Mouse (Mus musculus): Measurements from ENCODE around the gene Per1.

Per1 gene

DNA sequence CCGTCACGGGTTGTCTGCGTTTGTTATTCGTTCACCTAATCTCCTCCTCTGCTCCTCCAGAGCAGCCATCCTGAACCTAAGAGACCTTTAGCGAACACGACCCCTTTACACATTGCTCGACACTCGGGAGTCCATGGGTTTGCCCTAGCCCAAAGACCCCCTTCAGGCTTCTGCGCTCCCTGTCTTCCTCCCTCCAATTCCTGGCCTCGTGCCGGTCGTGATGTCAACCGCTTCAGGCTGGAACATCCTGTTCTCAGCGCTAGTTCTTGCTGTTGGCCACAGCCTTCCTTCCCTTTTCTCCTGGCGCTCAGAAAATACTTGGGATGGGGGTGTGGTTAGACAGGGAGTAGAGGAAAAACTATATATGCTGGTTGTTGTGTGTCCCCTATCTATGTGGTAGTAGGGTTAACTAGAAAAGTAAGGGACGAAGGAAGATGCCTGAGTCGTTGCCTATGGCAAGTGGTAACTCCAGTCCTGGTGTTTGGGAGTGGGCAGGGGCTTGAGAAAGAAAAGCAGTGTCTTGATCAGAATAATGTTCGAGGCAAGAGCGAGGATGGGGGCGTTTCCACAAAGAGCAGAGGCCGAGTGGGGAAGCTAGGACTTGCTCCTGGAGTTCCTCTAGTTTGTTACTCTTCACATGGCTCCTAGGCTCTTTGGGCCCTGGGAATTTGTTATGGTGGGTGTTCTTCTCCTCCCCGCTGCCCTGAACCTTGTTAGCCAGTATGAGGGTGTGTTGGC is 4.3 kb downstream of the Per1 start:
- no peak for DNase-seq (ENCODE audit: low read depth, low spot score)

DNA sequence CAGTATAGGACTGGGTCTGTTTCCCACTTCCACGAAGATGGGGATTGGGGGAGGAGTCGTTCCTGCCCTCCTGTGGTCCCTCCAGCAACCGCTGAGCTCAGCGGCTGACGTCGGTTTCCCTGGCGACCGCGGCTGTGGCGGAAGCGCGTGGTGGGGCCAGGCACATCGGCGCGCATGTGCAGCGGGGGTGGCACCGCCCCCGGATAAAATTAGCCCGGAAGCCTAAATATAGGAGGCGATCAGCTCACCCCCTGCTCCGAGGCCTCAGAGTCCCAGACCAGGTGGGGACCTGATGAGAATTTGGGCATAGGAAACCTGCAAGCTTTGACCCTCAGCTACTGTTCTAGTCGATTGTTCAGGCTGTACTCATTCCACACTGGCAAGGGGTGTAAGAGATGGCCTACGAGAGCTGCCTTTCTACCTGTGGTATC is 4.9 kb downstream of the Per1 start:
- DNase-seq (ENCODE audit: low read depth, low spot score) = peak; percentile 97

DNA sequence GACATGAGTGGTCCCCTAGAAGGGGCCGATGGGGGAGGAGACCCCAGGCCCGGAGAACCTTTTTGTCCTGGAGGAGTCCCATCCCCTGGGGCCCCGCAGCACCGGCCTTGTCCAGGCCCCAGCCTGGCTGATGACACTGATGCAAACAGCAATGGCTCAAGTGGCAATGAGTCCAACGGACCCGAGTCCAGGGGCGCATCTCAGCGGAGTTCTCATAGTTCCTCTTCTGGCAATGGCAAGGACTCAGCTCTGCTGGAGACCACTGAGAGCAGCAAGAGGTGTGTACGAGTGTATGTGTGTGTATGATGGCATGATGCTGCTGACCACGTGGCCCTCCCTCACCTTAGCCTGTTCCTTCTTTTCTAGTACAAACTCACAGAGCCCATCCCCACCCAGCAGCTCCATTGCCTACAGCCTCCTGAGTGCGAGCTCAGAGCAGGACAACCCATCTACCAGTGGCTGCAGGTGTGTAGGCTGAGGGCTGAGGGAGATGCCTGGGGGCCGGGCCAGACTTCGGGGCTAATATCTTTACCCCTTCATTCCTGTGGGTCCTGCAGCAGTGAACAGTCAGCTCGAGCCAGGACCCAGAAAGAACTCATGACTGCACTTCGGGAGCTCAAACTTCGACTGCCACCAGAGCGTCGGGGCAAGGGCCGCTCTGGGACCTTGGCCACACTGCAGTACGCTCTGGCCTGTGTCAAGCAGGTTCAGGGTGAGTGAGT is 5.8 kb downstream of the Per1 start:
- no peak for DNase-seq (ENCODE audit: low read depth, low spot score)

DNA sequence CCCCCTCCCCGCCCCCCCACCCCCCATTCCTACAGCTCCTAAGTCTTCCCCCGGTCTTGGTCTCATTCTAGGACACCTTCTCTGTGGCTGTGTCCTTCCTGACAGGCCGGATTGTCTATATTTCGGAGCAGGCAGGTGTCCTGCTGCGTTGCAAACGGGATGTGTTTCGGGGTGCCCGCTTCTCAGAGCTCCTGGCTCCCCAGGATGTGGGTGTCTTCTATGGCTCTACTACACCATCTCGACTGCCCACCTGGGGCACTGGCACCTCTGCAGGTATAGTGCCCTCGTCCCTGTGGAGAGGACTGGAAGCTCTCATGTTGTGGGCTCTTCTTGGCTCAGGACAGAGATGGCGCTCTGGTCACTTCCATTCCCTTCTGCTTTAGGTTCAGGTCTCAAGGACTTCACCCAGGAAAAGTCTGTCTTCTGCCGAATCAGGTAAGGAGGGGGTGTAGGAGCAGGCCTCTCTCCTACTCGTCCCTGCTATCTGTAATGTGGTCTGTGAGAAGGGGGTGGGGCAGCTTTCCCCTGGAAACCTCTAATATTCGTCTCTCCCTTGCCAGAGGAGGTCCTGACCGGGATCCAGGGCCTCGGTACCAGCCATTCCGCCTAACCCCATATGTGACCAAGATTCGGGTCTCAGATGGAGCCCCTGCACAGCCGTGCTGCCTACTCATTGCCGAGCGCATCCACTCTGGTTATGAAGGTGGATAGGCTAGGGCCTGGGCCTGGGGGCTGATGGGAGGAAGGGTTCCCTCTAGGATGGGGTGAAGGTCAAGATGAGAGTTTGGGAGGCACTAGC is 6.8 kb downstream of the Per1 start:
- DNase-seq (ENCODE audit: low read depth, low spot score) = peak; percentile 12

DNA sequence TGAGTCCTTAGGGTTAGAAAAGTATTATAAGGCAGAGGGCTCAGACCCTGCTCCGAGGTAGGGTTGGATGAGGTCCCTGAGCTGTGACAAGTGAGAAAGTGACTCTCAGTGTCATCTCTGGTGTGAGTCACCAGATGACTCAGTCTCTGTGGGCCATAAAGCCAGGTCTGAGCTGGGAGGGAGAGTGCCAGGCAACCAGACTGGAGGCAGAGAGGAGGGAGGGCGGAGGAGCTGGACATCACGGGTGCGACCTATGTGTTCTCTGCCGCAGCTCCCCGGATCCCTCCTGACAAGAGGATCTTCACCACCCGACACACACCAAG is 7.3 kb downstream of the Per1 start:
- DNase-seq (ENCODE audit: low read depth, low spot score) = peak; percentile 11

- DNase-seq (ENCODE audit: low read depth, low spot score) = no peak
Observed at GRCm38 (mm10) chr11:69103121-69103520, 8.1 kb downstream of the Per1 start.

DNA sequence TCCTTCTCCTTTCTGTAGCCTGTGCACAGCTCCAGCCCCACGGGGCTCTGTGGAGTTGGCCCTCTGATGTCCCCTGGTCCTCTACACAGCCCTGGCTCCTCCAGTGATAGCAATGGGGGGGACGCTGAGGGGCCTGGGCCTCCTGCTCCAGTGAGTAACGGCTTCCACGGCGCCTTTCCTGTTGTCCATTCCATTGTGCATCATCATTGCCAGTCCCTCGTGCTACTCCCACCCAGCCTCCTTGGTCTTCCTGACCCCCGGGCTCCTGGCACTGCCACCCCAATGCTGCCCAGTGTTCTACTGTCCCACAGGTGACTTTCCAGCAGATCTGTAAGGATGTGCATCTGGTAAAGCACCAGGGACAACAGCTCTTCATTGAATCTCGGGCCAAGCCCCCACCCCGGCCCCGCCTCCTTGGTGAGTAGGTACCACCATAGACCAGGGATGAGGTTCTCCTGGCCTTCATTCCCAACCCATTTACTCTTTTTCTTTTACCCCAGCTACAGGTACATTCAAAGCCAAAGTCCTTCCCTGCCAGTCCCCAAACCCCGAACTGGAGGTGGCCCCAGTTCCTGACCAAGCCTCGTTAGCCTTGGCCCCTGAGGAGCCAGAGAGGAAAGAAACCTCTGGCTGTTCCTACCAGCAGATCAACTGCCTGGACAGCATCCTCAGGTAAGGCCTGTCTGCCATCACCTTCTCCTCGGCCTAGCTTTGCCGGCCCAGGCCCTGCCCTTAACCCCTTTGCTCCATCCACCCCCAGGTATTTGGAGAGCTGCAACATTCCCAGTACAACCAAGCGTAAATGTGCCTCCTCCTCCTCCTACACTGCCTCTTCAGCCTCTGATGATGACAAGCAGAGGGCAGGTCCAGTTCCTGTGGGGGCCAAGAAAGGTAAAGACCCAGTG is 8.8 kb downstream of the Per1 start:
- DNase-seq (ENCODE audit: low read depth, low spot score) = peak; percentile 4

- DNase-seq (ENCODE audit: low read depth, low spot score) = no peak
Observed at GRCm38 (mm10) chr11:69104487-69104886, 9.5 kb downstream of the Per1 start.

DNA sequence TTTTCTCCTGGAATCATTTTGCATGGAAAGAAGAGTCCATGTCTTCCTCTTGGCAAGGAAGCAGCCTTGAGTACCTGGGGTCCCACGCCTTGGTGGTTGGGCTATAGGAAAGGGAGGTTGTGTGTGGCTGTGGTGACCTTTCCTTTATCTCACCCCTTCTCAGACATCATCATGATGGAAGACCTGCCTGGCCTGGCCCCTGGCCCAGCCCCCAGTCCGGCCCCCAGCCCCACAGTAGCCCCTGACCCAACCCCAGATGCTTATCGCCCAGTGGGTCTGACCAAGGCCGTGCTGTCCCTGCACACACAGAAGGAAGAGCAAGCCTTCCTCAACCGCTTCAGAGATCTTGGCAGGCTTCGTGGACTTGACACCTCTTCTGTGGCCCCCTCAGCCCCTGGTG is 10.2 kb downstream of the Per1 start:
- DNase-seq (ENCODE audit: low read depth, low spot score) = no peak

DNA sequence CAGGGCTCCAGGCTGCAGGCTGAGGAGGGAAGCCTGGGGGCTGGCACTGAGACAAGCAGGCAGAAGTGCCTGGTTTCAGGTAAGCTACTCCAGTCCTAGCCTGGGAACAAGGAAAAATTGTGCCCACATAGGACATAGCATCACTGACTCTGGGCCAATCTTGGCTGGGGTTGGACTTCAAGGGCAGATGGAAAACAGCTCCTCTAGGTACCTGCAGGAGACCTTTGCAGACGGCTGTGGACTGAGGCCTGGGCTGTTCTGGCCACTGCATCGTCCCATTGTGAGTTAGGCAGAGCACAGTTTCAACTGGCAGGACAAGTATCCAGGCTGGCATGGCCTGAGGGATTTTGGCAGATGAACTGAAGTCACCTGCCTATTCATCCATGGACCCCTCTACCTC is 10.8 kb downstream of the Per1 start:
- DNase-seq (ENCODE audit: low read depth, low spot score) = no peak

DNA sequence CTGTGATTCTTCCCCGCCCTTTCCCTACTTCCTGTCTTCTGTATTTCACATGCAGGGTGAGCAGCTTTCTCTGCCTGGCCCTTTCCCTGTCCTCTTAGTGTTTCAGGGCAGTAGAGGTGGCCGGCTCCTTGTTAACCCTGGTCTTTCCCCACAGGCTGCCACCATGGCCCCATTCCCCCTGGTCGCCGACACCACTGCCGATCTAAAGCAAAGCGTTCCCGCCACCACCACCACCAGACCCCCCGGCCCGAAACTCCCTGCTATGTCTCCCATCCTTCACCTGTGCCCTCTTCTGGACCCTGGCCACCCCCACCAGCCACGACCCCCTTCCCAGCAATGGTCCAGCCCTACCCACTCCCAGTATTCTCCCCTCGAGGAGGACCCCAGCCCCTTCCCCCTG is 11.3 kb downstream of the Per1 start:
- no peak for DNase-seq (ENCODE audit: low read depth, low spot score)

DNA sequence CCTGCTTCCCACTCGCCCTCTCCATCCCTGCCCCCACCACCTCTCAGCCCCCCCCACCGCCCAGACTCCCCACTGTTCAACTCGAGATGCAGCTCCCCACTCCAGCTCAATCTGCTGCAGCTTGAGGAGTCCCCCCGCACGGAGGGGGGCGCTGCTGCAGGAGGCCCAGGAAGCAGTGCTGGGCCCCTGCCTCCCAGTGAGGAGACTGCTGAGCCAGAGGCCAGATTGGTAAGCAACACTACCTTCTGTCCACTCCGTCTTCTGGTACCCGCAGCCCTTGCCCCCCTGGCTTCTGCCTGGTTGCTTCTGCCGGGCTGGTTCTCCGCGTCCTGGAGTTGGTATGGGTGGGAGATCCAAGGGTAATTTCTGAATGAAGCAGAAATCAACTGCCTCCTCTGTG is 11.8 kb downstream of the Per1 start:
- no peak for DNase-seq (ENCODE audit: low read depth, low spot score)

DNA sequence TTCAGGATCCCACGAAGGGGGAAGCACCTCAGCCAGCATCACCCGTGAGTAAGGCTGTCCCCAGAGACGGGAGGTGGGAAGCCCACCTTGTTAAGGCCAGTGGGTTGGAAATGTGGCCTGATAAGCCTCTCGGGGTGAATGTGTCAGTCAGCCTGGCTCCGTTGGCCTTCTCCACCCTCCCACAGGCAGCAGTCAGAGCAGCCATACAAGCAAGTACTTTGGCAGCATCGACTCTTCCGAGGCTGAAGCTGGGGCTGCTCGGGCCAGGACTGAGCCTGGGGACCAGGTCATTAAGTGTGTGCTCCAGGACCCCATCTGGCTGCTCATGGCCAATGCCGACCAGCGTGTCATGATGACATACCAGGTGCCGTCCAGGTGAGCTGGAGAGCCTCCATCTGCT is 12.7 kb downstream of the Per1 start:
- DNase-seq (ENCODE audit: low read depth, low spot score) = no peak

GRCm38 (mm10) chr11:69108223-69108622 is 13.2 kb downstream of the Per1 start:
- DNase-seq (ENCODE audit: low read depth, low spot score) = no peak

DNA sequence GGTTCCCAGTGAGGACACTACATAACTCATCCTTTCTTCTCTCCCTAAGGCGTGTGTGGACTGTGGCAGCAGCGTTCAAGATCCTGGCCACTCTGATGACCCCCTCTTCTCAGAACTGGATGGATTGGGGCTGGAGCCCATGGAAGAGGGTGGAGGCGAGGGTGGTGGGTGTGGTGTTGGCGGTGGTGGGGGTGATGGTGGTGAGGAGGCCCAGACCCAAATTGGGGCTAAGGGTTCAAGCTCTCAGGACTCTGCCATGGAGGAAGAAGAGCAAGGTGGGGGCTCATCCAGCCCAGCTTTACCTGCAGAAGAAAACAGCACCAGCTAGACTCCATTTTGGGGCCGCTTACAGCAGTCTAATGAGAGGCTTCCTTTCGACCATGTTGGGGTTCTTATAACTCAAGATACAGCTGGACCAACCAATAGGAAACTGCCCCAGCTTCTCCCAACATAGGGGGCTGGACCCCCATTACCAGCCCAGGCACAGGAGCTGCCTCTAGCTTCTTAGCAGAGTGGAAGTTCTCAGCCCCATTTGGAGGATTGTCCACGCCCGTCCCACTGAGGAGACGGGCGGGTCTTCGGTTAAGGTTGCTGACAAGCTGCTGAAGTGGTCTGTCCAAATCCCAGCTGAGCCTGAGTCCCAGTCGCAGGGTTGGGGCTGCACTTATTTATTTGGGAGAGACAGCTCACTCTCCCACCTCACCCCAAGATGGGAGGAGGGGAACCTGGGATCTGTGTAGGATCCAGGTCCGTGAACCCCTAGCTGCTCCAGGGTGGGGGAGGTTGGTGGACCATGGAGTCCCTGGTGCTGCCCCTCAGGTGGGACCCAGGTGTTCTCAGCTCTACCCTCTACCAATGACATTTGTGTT is 14.2 kb downstream of the Per1 start:
- DNase-seq (ENCODE audit: low read depth, low spot score) = no peak

GRCm38 (mm10) chr11:69110319-69111046 is 15.5 kb downstream of the Per1 start:
- DNase-seq (ENCODE audit: low read depth, low spot score) = peak; percentile 88

- no peak for DNase-seq (ENCODE audit: low read depth, low spot score)
Observed at GRCm38 (mm10) chr11:69111051-69111810, 16.2 kb downstream of the Per1 start.

GRCm38 (mm10) chr11:69111865-69112264 is 16.8 kb downstream of the Per1 start:
- DNase-seq (ENCODE audit: low read depth, low spot score) = no peak

DNA sequence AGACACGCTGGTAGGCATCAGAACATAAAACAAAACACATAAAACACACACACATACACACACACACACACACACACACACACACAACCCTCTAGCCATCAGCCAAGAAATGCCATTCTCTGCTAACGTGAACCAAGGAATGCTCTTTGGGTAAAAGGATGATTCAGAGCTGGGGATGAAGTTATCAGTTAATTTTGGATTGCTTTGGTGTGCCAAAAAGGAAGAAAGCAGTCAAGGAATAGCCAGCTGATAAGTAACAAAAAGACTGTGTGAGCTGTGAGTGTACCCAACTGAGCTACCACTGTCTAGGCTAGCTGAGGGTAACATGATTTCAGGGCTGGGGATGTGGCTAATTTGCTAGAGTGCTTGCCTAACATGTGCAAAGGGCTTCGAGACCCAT is 19.0 kb downstream of the Per1 start:
- no peak for DNase-seq (ENCODE audit: low read depth, low spot score)

All from CD4-positive, CD25-positive, alpha-beta regulatory T cell, adult 2 months (primary cell).